Mouse (Mus musculus): ENCODE measurements around the gene Cryz.
"Not testable (repeated sequence)": the region's sequence is repeated elsewhere in the genome, so short reads cannot be mapped to it uniquely, and the experiment has no call there.

Gene Cryz

DNA sequence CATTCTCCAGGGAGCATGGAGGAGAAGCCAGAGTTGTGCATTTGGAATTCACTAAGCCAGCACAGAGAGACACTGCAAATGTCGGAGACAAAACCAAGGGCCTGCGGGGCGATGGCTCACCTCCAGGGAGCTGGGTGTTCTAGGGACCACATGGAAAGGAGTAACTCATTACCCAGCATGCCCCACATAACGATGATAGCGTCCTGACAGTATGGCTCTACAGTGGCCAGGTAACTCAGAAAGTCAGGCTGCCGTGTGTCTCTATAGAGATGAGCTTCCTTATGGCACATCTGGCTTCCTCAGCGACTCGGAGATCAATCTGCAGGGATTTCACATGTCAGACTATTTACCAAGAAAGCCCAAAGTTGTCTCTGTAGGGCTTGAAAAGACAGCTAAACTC lies 18.3 kb downstream of the Cryz start:
- no peak for DNase-seq

DNA sequence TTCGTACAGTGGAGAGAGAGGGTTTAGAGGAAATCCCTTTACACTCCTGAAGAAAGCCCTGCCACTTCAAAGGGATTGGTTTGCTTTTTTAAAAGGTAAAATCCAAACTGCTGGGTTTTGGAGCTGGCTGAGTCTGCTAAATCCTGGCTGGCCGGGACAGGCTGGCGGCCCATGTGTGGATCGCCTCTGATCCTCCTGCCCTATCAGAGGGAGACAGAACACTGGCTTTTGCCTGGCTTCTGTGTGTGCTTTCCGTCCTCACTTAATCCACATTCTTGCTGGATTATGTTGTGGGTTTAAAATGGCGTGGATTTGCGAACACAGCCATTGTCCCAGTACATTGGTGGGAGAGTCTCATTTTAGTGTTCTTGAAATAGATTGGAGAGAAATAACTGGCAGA lies 18.8 kb downstream of the Cryz start:
- DNase-seq = no peak

DNA sequence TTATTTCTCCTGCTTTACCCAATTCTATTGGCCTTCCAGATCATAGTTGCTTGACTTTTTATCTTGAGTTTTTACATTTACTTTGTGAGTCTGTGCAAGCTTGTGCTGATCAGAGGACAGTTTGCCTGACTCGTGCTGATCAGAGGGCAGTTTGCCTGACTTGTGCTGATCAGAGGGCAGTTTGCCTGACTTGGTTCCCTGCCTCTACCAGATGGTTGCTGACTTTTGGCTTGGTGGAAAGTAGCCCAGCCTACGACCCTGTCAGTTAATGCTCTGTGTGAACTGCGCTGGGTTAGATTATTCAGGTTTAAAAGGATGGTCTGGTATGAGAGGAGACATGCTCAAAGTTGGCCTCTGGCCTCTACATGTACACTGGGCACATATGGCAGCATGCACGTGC lies 19.6 kb downstream of the Cryz start:
- DNase-seq = no peak

DNA sequence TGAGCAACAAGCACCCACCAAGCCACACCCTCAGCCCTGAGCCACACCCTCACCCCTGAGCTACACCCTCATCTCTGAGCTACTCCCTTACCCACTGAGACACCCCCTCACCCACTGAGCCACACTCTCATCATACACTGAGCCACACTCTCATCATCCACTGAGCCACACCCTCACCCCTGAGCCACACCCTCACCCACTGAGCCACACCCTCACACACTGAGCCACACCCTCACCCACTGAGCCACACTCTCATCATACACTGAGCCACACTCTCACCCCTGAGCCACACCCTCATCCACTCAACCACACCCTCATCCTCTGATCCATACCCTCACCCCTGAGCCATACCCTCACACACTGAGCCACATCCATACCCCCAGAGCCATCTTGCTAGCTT lies 31.8 kb downstream of the Cryz start:
- no peak for DNase-seq

DNA sequence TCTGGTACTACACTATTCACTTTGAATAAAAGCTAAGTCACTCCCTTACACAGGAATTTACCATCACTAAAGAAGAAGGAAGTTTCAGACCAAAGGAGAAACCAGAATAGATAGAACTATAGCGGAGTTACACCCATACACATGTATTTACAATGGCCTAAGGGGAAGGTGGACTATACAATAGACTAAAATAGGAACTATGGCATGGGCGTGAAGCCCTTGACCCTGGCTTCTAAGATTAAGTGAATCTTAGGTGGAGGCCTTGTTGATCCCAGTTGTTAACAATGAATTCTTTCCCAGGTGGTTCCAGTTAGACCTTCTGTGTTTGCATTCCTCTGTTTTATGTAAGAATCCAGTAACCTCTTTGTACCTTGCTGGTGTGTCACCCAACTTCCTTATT lies 34.8 kb downstream of the Cryz start:
- not testable (repeated sequence) for DNase-seq

DNA sequence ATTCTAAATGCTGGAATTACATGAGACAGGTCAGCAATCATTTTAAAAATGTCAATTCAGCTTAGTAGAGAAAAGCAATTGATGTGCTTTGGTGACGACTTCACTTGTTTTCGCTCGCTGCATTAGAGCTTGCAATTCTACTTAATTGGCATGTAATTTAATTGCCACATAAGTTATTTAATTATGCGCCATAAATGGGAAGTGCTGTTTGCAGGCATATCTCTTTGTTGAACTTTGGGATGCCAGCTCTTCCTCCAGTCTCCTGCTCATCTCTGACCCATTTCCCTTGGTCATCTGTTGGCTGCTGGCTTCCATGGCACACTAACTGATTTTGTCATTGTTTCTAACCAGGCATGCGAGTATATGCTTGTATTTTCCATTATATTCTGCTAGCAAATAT lies 36.6 kb downstream of the Cryz start:
- DNase-seq = no peak

DNA sequence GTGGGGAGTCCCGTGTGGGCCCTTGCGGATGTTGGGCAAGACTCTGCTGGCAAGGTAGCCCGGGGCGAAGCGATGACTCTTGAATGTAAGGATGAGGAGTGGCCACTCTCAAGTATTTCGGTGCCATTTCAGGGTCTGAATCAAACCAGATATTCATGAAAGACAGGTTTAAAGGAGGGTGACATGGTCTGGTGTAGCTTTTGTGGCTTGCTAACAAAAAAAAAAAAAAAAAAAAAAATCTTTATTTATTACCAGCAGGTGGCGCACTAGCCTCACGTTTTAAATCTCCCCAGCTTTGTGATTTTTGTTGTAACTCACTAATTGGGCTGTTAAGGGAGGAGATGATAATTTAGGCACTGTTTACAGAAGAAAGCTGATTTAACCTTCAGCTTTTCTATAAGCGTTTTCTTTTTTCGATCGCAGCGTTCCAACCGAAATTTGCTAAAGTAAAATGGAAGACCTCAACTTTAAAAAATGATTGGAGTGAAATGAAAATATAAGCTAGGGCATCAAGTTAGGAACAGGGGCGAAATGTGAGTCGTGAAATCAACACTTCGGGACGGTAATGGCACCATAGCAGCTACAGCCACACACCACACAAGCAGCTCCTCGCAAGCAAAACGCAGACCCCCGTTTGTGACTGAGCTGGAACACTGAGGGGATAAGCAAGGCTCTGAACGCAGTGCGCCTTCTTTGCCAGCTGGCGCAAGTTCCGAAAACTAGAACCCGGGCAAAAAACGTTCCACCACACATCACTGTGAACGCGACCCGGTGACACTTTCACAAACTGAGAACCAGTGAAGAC lies 50.3 kb downstream of the Cryz start:
- peak in 1 of 2 experiments; percentile 10 for DNase-seq

DNA sequence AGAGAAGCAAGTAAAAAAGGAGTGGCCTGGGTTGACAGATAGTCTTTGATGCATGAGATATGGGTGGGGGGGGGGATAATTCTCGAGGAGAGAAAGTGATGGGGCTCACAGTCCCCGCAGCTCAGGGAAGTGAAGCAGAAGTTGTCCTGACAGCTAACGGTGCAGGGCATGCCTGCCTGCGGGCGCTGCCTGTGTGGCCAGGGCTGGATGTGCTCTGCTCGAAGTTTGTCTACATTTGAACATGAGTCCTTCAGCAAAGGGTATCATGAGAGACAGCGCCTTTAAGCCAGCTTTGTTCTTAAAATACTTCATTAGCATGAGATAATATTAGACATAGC lies 50.9 kb downstream of the Cryz start:
- no peak for DNase-seq

DNA sequence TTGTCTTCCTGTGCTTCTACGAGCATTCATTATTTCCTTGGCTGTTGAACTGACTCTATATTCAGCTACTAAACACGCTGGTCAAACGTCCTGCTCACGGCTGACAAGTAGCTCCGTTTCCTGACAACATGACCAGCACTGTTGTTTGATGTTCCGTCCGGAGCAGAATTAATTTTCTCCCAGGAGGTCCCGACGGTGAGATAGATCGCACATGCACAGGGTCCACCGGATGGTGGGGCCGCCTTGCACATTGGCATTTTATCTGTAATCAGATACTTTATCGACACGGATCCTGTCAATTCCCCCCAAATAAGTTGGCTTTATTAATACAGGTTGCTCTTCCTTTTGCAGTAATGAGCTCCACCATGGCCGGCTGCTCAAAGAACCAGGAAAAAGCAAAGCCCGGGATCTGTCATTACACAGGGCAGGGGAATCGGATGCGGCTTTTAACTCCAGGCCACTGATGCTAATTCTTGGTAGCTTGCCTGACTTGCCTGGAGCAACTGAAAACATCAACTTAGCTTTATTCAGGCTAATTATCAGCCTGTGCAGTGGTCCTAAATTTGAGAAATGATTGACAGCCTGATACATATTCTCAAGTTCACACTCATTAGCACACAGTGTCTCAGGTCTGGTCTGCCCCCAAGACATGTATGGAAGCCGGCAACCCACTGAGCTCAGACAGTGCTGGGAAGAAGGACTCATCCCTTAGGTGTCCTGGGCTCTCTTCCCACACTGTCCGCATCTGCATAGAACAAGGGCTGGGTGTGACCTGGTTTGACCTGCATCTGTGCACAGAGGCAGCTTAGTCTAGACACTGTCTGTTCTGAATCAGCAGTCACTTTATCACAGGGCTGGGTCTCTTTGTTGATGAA lies 53.1 kb downstream of the Cryz start:
- no peak for DNase-seq

DNA sequence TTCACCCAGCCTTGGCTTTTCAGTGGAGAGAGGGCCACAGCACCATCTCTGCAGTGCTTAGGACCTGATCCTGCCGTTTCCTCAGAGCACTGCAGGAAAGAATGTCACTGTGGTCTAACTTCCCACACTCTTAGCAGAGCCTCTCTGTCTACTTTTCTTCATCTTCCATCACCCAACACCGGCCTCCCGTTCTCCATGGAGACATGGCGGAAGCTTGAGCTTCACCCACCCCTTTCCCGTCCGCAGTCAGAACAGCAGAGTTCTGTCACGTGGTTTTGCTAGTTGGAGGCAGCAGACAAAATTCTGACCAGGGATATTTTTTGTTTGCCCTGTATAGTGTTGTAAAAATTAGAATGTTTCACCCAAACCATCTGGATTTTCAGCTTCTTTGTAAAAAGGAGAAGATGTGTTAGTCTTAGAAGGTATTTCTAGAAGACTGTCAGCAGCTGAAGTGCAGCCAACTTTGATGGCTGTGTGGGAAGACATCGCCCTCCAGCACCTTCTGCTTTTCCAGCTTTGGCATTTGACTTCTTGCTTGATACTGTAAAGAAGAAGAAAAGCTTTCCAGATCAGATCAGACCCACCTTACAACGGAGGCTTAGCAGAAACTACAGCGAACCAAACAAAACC lies 54.8 kb downstream of the Cryz start:
- no peak for DNase-seq

DNA sequence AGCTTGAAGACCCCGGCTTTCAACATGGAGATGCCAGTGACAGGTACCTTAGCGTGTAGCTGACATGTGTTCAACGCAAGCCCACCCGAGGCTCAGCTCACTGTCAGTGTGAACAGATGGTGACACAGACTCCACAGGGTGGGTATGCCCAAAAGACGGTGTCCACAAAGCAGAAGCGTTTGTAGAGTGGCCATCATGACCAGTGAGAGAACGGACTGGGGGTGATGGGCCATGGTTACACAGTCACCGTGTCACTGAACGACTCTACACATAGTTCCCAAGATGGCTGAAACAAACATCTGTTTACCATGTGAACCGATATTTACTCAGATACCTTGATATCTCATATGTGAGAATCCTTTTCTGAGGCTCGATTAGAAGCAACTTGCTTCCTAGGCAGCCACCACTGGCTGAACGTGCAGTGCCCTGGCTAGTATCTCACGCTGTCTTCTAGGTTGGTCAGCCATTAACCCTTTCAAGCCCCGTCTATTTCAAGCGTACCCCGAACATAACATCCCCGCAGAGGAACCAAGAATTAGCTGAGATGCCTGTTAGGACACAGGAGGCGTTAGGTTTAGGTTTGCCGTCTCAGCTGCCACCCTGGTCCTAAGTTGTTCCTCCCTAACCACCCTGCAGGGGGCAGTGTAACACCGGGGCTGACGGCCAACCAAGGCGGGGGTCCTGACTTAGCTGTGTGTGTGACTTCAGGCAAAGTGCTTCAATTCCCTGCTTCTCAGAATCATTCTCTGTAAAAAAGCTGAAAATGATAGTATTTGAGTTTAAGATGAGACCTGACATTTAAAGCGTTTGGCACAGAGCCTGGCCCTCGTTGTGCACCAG lies 56.3 kb downstream of the Cryz start:
- peak; percentile 82 for DNase-seq

DNA sequence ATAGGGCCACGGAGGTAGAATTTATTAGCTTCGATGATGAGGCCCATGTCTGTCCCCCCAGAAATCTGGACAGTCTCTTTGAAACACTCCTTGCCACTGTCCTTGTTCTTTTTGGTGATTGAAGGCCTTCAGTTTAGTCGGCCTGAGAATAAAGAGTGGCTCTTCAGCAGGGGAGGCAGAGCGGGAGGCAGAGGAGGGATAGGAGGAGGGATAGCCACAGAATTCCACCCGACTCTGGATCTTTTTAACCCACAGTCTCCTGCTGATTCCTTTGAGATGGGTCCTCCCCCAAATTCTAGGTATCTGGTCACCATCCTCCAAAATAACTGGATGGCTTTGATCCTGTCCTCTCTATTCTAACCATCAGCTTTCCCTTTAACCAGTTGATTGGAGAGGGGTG lies 56.9 kb downstream of the Cryz start:
- DNase-seq = no peak

DNA sequence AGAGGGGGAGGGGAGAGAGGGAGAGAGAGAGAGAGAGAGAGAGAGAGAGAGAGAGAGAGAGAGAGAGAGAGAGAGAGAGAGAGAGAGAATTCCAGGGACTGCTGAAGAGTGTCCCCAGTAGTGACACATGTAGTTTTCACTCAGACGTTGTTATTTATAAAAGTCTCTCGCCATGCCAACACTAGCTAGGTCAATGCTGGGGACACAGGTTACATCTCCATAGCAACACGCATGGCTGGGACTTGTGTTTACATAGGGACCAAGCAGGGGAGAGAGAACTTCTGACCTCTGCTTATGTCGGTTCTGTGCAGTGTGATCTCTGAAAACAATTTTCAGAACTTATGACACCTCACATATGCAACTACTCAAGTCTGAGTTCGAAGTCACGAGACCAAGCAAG lies 57.8 kb downstream of the Cryz start:
- no peak for DNase-seq

DNA sequence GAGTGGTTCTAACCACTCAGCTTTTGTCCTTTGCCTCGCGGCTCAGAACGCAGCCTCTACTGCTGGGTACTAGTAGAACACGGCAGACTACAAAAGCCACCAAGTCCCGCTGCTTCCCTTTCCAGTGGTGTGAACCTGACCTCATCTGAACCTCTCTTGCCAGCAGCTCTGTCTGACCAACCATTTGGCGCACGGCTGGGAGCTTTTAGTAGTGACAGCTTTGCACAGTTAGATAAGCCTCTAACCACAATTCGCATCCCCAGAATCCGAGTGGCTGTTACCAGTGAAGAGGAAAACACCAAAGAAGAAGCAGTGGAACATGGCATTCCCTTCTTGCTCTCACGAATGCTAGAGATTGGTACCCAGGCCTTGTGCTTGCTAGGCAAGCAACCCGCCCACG lies 58.4 kb downstream of the Cryz start:
- no peak for DNase-seq

DNA sequence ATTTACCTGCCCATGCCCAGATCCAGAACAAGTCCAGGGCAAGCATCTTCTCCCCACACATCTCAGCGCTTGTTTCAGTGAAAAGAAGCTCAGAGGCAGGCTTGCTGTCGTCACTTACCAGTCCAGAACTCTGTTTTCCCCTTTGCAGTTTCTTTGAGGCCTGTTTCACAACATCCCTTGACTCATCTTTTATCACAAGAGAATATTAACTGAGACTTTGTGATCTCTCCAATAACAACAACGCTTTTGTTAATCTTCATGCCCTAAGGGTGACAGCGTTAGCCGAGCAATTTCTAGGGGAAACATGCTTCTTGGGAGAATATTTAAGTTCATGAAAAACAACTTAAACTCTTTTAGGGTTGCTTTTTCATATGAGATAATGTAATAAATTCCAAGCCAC lies 59.2 kb downstream of the Cryz start:
- DNase-seq = no peak

DNA sequence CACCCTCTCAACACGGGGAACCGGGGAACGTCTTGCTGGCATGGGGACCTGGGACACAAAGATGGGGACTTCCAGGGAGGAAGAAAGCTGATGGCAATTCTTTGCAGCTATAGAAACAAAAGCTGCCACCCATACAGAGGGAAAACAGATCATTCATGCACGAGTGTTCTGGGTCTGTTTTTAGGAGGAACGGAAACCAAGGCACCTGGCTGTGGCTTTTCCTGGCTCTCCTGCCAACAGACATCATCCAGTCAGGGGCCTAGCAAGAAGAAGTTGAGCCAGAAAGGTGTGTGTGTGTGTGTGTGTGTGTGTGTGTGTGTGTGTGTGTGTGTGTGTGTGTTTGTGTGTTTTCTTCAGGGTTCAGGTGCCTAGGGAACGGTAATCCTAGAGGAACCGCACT lies 67.0 kb downstream of the Cryz start, which contains the start of gene Erich3:
Gene Erich3 (plus strand): TSS at position 315 of the 400 bp plus-strand sequence.
- no peak for DNase-seq

DNA sequence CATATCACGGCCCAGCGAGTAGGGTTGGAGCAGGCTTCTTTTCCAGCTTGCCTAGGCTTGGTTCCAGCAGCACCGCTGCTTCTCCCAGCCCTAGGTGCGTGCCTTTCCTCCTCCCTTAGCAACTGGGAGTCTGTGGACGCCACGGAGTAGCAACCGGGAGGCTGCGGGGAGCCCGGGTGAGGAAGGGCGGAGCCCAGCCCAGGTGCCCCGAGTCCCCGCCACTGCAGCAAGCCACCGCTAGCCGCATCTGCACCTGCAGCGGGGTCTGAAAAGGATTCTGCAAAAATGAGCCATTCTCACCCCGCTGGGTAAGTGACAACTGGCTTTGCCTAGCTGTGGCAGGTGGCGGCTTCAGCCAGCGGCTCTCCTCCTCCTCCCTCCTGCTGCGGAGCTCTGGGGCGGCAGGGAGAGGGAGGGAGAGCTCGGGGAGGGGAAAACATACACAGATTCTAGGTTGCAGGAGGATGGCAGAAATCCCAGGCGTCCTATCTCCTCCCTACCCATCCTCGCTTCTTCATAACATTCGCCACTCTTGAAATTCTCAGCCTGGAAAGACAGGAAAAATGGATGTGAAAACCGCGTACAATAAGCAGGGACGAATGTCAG lies 67.6 kb downstream of the Cryz start:
- peak; percentile 23 to 44 for DNase-seq

DNA sequence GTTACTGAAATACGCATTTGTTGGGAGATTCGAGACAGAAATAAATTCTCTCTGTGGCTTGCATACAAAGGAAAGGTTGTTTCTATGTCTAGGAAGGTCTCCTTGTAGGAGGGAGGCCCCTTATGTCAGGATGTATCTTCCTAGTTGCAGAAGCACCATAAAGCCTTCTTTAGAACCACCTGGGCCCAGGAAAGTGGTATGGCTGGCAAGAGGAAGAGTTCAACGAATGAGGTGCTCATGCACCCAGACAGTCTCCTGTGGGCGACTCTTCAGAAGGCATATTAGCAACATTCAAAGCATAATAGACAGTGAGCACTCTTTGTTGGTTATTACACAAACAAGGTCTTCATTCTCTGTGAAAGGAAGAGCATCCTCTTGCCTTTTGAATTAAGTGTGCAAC lies 68.1 kb downstream of the Cryz start:
- no peak for DNase-seq

DNA sequence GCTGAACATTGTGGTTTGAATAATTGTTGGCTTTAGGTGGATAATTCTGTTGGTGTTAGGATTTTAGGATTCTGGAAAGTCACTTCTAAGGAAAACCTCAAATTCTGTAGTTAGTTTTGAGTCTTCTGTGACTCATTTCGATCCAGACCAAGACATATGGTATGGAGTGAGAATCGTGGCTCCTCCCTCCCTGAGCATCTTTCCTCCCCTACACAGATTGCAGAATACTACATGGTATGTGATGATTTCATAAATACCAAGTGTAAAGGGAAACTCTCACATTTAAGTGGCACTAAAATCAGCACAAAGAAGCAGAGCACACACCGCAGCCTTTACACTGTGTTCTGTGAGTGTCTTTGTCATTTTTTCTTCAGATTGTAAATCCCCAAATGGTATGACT lies 72.0 kb downstream of the Cryz start:
- DNase-seq = no peak

DNA sequence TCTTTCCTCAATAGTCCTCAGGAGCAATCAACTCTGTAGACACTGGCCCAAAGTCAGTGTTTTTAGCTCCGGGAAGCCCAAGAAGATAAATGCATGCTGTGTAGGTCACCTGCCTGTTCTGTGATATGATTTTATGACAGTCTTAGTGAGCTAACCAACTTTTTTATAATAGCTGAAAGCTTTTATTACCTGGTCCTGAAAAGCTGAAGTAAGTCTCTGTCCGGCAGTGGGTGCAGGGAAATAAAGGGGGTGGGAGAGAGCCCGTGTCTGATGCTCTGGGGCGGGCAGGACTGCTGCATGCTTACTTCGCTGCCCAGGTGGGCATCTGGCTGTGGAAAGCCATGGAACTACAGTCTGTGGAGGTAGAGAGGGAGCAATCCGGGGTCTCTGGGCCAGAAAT lies 74.1 kb downstream of the Cryz start:
- no peak for DNase-seq

DNA sequence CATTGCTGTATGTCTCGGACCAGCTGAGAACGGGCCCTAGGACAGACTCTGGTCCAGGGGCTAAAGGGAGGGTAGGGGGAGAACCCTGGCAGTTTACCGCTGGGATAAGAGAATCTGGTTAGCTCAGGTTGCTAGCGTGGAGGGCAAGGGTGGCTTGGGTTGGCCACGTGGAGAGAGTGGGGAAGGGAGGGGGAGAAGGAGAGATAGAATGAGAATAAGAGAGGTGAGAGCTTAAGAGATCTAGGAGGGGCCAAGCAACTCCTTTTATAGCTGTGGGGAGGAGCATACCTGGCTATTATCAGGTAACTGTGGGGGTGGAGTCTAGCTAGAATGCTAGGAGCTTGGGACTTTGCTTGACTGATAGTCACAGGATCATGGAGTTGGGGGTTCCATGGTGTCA lies 74.5 kb downstream of the Cryz start:
- DNase-seq = no peak
